Mouse (Mus musculus) liver, embryonic 14.5 days (tissue): ENCODE measurements at regions not wholly inside any gene's neighbourhood (a gene's known extent, or its start where the extent isn't known, plus 50 kb on each side); places are given as distances from the start of the nearest gene placed in this dataset.

Source experiments
- ATAC-seq: fragments of 200-750 bp; cut with Nextera tagmentation; 2 replicates; pipeline ENCODE4 v1.8.0; 2017; ENCODE audit warnings: moderate number of reproducible peaks, mild to moderate bottlenecking, moderate library complexity; ENCODE audit not compliant: insufficient read depth
- DNase-seq, 3 experiments: peaks; one replicate each; pipeline ENCODE4 v3.0.0-alpha.2; 2012 to 2013; ENCODE audit warnings: low read depth in 3 of 3, low spot score in 3 of 3
- H3K27ac ChIP-seq: fragments of 300-500 bp; sonication (generic); 2 replicates; pipeline ENCODE4 v1.5.1; 2014; ENCODE audit warnings: moderate library complexity, mild to moderate bottlenecking, control low read depth, inconsistent platforms
- H3K27me3 ChIP-seq: fragments of 300-500 bp; sonication (generic); 2 replicates; pipeline ENCODE4 v1.6.1; 2014; ENCODE audit warnings: mild to moderate bottlenecking, low read length, moderate library complexity; ENCODE audit not compliant: control insufficient read depth, insufficient read depth
- H3K36me3 ChIP-seq: fragments of 300-500 bp; sonication (generic); replicated peaks from 2 replicates; pipeline ENCODE4 v1.6.1; 2014; ENCODE audit warnings: low read depth; ENCODE audit not compliant: control insufficient read depth, insufficient read depth
- H3K4me1 ChIP-seq, 2 experiments: fragments of 200-500 bp in 1 of 2; fragments of 300-500 bp in 1 of 2; sonication (generic) in 1 of 2; replicated peaks; 2 replicates each; pipeline ENCODE4 v1.6.1; 2012 to 2014; ENCODE audit warnings: antibody characterized with exemption in 1 of 2, inconsistent platforms in 1 of 2, low read length in 1 of 2; ENCODE audit not compliant: control insufficient read depth in 2 of 2, insufficient read depth in 2 of 2
- H3K4me2 ChIP-seq: fragments of 300-500 bp; sonication (generic); 2 replicates; pipeline ENCODE4 v1.6.1; 2014; ENCODE audit warnings: low read depth, mild to moderate bottlenecking, control low read depth, moderate library complexity
- H3K4me3 ChIP-seq, 2 experiments: fragments of 200-500 bp in 1 of 2; fragments of 300-500 bp in 1 of 2; sonication (generic) in 1 of 2; 2 replicates each; pipeline ENCODE4 v1.5.1; 2012 to 2014; ENCODE audit warnings: low read depth in 2 of 2, low read length in 2 of 2, mild to moderate bottlenecking in 2 of 2, control low read depth in 1 of 2, inconsistent platforms in 1 of 2, moderate library complexity in 1 of 2; ENCODE audit not compliant: insufficient read depth in 1 of 2
- H3K9ac ChIP-seq: fragments of 300-500 bp; sonication (generic); replicated peaks from 2 replicates; pipeline ENCODE4 v1.6.1; 2014; ENCODE audit warnings: mild to moderate bottlenecking, control low read depth, moderate library complexity
- H3K9me3 ChIP-seq: fragments of 300-500 bp; sonication (generic); 2 replicates; pipeline ENCODE4 v1.6.1; 2016; ENCODE audit warnings: low read length, mixed read lengths; ENCODE audit not compliant: control insufficient read depth
- CTCF ChIP-seq: IDR thresholded peaks from 2 replicates; pipeline ENCODE4 v1.5.1; 2016; ENCODE audit warnings: antibody characterized with exemption, low read depth, control low read depth
- EP300 ChIP-seq: IDR thresholded peaks from 2 replicates; pipeline ENCODE4 v1.6.1; 2016; ENCODE audit warnings: antibody characterized with exemption, low read depth
- WGBS: fragments of 180-500 bp; shearing (Covaris S2); extraction: QIAGEN DNeasy Blood & Tissue Kit; methylation state at CpG from one replicate; pipeline ENCODE4 v1.1.7; 2014; ENCODE audit not compliant: insufficient replicate concordance; 5-methylcytosine and 5-hydroxymethylcytosine counted together

GRCm38 (mm10) chr4:84191303-84191702, 483.8 kb downstream of the Bnc2 start:
- no peak for ATAC-seq
- no peak for DNase-seq
- no peaks in the 10 kb centered on the region for H3K4me1 ChIP-seq

GRCm38 (mm10) chr4:84192301-84192700, 482.8 kb downstream of the Bnc2 start:
- H3K4me1 ChIP-seq = no peaks in the 10 kb centered on the region
- H3K4me2 ChIP-seq = no peak overlapping the region
- no peak for DNase-seq
- TF ChIP-seq CTCF (no peak), EP300 (no peak)
- 66% methylated on average over 2 of the region's 2 CpGs for WGBS
- H3K27me3 ChIP-seq = no peaks in the 10 kb centered on the region
- no peak for ATAC-seq
- H3K9me3 ChIP-seq = no peaks in the 10 kb centered on the region
- H3K36me3 ChIP-seq = no peaks in the 10 kb centered on the region
- no peak overlapping the region for H3K9ac ChIP-seq
- H3K4me3 ChIP-seq = no peak overlapping the region
- H3K27ac ChIP-seq = no peak overlapping the region

More at GRCm38 (mm10) chr4:84191303-84191702, 483.8 kb downstream of the Bnc2 start:
- Histone ChIP-seq H3K9ac (no peak overlapping the region), H3K4me2 (no peak overlapping the region), H3K27me3 (no peaks in the 10 kb centered on the region), H3K36me3 (no peaks in the 10 kb centered on the region), H3K27ac (no peak overlapping the region), H3K9me3 (no peaks in the 10 kb centered on the region), H3K4me3 (no peak overlapping the region)
- TF ChIP-seq CTCF = no peak
- TF ChIP-seq EP300 = no peak
- 32% methylated on average over 2 of the region's 2 CpGs for WGBS

- no peak overlapping the region for H3K27ac ChIP-seq
- no peak overlapping the region for H3K4me2 ChIP-seq
- no peaks in the 10 kb centered on the region for H3K9me3 ChIP-seq
- no peak for ATAC-seq
- no peaks in the 10 kb centered on the region for H3K27me3 ChIP-seq
- H3K4me1 ChIP-seq = no peaks in the 10 kb centered on the region
- 65% methylated on average over 2 of the region's 2 CpGs for WGBS
- no peak overlapping the region for H3K9ac ChIP-seq
- H3K4me3 ChIP-seq = no peak overlapping the region
- TF ChIP-seq CTCF = 0 out of 2 replicates have a peak, but pooled peaks have one; percentile 5
- no peak for TF ChIP-seq EP300
- DNase-seq = no peak
- H3K36me3 ChIP-seq = no peaks in the 10 kb centered on the region
Observed at GRCm38 (mm10) chr4:84196732-84197131, 478.3 kb downstream of the Bnc2 start.

- DNase-seq (no peak), ATAC-seq (no peak)
- no peak overlapping the region for H3K9ac ChIP-seq
- WGBS = 53% methylated on average over 4 of the region's 4 CpGs
- H3K4me1 ChIP-seq = no peaks in the 10 kb centered on the region
- H3K27me3 ChIP-seq = no peaks in the 10 kb centered on the region
- TF ChIP-seq EP300 = no peak
- no peak for TF ChIP-seq CTCF
- no peak overlapping the region for H3K4me3 ChIP-seq
- H3K9me3 ChIP-seq = no peaks in the 10 kb centered on the region
- no peak overlapping the region for H3K4me2 ChIP-seq
- no peaks in the 10 kb centered on the region for H3K36me3 ChIP-seq
- H3K27ac ChIP-seq = no peak overlapping the region
Observed at GRCm38 (mm10) chr4:84198176-84198575, 476.9 kb downstream of the Bnc2 start.

GRCm38 (mm10) chr4:84199181-84199656, 475.9 kb downstream of the Bnc2 start:
- TF ChIP-seq EP300 (no peak), CTCF (no peak)
- H3K27ac ChIP-seq = no peak overlapping the region
- DNase-seq (no peak), ATAC-seq (no peak)
- no peaks in the 10 kb centered on the region for H3K9me3 ChIP-seq
- H3K9ac ChIP-seq = no peak overlapping the region
- H3K36me3 ChIP-seq = no peaks in the 10 kb centered on the region
- 55% methylated on average over 9 of the region's 9 CpGs for WGBS
- no peak overlapping the region for H3K4me2 ChIP-seq
- no peak overlapping the region for H3K4me3 ChIP-seq
- H3K4me1 ChIP-seq = no peaks in the 10 kb centered on the region
- H3K27me3 ChIP-seq = no peaks in the 10 kb centered on the region
